Mouse (Mus musculus): ENCODE measurements around the gene Adam11. TPM values are rescaled to one million over a fixed set of nuclear protein-coding genes. Genes with fewer than 3 reads are reported as not detected.

The Adam11 gene
- polyA plus RNA-seq, 1 experiment from 2014 or later, result 0.80 TPM

GRCm38 (mm10) chr11:102827097-102827496 is 65.9 kb downstream of the Adam11 start:
- no peaks in the 10 kb centered on the region for H3K9me3 ChIP-seq (ENCODE audit: control insufficient read depth)
- no peak overlapping the region for H3K27ac ChIP-seq (ENCODE audit: low read depth, low read length)
- no peak for TF ChIP-seq CTCF (IDR thresholded peaks at IDR 0.05; ENCODE audit: low read depth)
- no peak overlapping the region for H3K4me2 ChIP-seq (replicated peaks; ENCODE audit: low read depth)
- no peak for ATAC-seq
- 55% methylated on average over 4 of the region's 4 CpGs for WGBS
- H3K27me3 ChIP-seq (replicated peaks; ENCODE audit: control insufficient read depth, insufficient read depth, low read length), result peaks cover 6% of the 10 kb centered on the region; the same call in 1 of the 2 replicates
- no peak overlapping the region for H3K4me3 ChIP-seq (ENCODE audit: low read depth, low read length)
- no peaks in the 10 kb centered on the region for H3K4me1 ChIP-seq (replicated peaks; ENCODE audit: control insufficient read depth, insufficient read depth, low read length)
- H3K9ac ChIP-seq (ENCODE audit: low read depth, low read length), result no peak overlapping the region
- H3K36me3 ChIP-seq (ENCODE audit: control insufficient read depth, insufficient read depth), result no peaks in the 10 kb centered on the region

Other genes with a start within 250 kb of the Adam11 start
- gene Gpatch8, start 205.0 kb upstream of the Adam11 start, polyA plus RNA-seq (2015; fragmentation: Nextera tagmentation; extraction: Ambion mirVana), result 18.9 and 22.3 TPM in 2 replicates
- gene Gm11627, start 182.0 kb upstream of the Adam11 start, polyA plus RNA-seq (2015; fragmentation: Nextera tagmentation; extraction: Ambion mirVana), result 11.2 and 12.7 TPM in 2 replicates
- gene Fzd2, start 157.0 kb upstream of the Adam11 start, polyA plus RNA-seq (2015; fragmentation: Nextera tagmentation; extraction: Ambion mirVana), result 6.0 and 6.2 TPM in 2 replicates
- gene Meioc, start 97.7 kb upstream of the Adam11 start, polyA plus RNA-seq (2015; fragmentation: Nextera tagmentation; extraction: Ambion mirVana), result 0.09 and 0.14 TPM in 2 replicates
- gene Ccdc43, start 63.7 kb upstream of the Adam11 start, polyA plus RNA-seq (2015; fragmentation: Nextera tagmentation; extraction: Ambion mirVana), result 16.2 and 17.1 TPM in 2 replicates
- gene Gjc1, start 58.3 kb downstream of the Adam11 start, polyA plus RNA-seq (2015; fragmentation: Nextera tagmentation; extraction: Ambion mirVana), result 16.1 and 18.8 TPM in 2 replicates
- 0.22 and 0.52 TPM in 2 replicates for gene Higd1b, start 74.4 kb downstream of the Adam11 start, polyA plus RNA-seq (2015; fragmentation: Nextera tagmentation; extraction: Ambion mirVana)
- gene Eftud2, start 119.5 kb downstream of the Adam11 start, polyA plus RNA-seq (2015; fragmentation: Nextera tagmentation; extraction: Ambion mirVana), result 50.9 and 56.0 TPM in 2 replicates
- gene Ccdc103, start 119.8 kb downstream of the Adam11 start, polyA plus RNA-seq (2015; fragmentation: Nextera tagmentation; extraction: Ambion mirVana), result 0.20 and 0.50 TPM in 2 replicates
- gene Fam187a, start 123.7 kb downstream of the Adam11 start, polyA plus RNA-seq (2015; fragmentation: Nextera tagmentation; extraction: Ambion mirVana), result not detected in 2 replicates
- 0.14 and 0.17 TPM in 2 replicates for gene Gfap, start 139.5 kb downstream of the Adam11 start, polyA plus RNA-seq (2015; fragmentation: Nextera tagmentation; extraction: Ambion mirVana)
- 0.88 and 1.1 TPM in 2 replicates for gene Kif18b, start 163.7 kb downstream of the Adam11 start, polyA plus RNA-seq (2015; fragmentation: Nextera tagmentation; extraction: Ambion mirVana)
- 0.85 and 1.1 TPM in 2 replicates for gene C1ql1, start 185.2 kb downstream of the Adam11 start, polyA plus RNA-seq (2015; fragmentation: Nextera tagmentation; extraction: Ambion mirVana)

All from intestine, postnatal 0 days (tissue).